Mouse (Mus musculus) kidney, embryonic 14.5 days (tissue): Measurements from ENCODE around the gene Alas2. TPM values are rescaled to one million over a fixed set of nuclear protein-coding genes. Genes with fewer than 3 reads are reported as not detected.

Experiments used
- ATAC-seq: fragments of 200-750 bp; cut with Nextera tagmentation; 2 replicates; pipeline ENCODE4 v1.8.0; 2017; ENCODE audit warnings: moderate number of reproducible peaks, mild to moderate bottlenecking, moderate TSS enrichment, moderate library complexity; ENCODE audit not compliant: low FRiP score, low TSS enrichment
- H3K27ac ChIP-seq: fragments of 300-500 bp; sonication (generic); 2 replicates; pipeline ENCODE4 v1.5.1; 2014; ENCODE audit warnings: low read depth, mild to moderate bottlenecking, low read length, moderate library complexity, mixed read lengths
- H3K27me3 ChIP-seq: fragments of 300-500 bp; sonication (generic); 2 replicates; pipeline ENCODE4 v1.6.1; 2014; ENCODE audit warnings: mild to moderate bottlenecking, low read length; ENCODE audit not compliant: control insufficient read depth, insufficient read depth
- H3K36me3 ChIP-seq: fragments of 300-500 bp; sonication (generic); 2 replicates; pipeline ENCODE4 v1.6.1; 2014; ENCODE audit warnings: low read length, mixed read lengths; ENCODE audit not compliant: control insufficient read depth, insufficient read depth
- H3K4me1 ChIP-seq: fragments of 300-500 bp; sonication (generic); 2 replicates; pipeline ENCODE4 v1.6.1; 2014; ENCODE audit warnings: low read length, mixed read lengths; ENCODE audit not compliant: control insufficient read depth, insufficient read depth
- H3K4me2 ChIP-seq: fragments of 300-500 bp; sonication (generic); replicated peaks from 2 replicates; pipeline ENCODE4 v1.6.1; 2014; ENCODE audit warnings: low read depth, mild to moderate bottlenecking, low read length
- H3K4me3 ChIP-seq: fragments of 300-500 bp; sonication (generic); 2 replicates; pipeline ENCODE4 v1.5.1; 2014; ENCODE audit warnings: mild to moderate bottlenecking, low read length
- H3K9ac ChIP-seq: fragments of 300-500 bp; sonication (generic); 2 replicates; pipeline ENCODE4 v1.6.1; 2014; ENCODE audit warnings: low read depth, mild to moderate bottlenecking, low read length, moderate library complexity
- H3K9me3 ChIP-seq: fragments of 300-500 bp; sonication (generic); 2 replicates; pipeline ENCODE4 v1.6.1; 2016; ENCODE audit warnings: low read length; ENCODE audit not compliant: control insufficient read depth
- whole genome bisulfite sequencing: fragments of 180-500 bp; shearing (Covaris S2); extraction: QIAGEN DNeasy Blood & Tissue Kit; methylation state at CpG from one replicate; pipeline ENCODE4 v1.1.7; 2014; 5-methylcytosine and 5-hydroxymethylcytosine counted together
- polyA plus RNA-seq: library from polyadenylated mRNA; unstranded; fragments of >200 nt; fragmentation: Nextera tagmentation; extraction: Ambion mirVana; gene quantifications from 2 replicates; pipeline ENCODE4 v1.2.1, GENCODE M21; 2014

Alas2 gene
- polyA plus RNA-seq, result 21.0 and 33.3 TPM in 2 replicates

DNA sequence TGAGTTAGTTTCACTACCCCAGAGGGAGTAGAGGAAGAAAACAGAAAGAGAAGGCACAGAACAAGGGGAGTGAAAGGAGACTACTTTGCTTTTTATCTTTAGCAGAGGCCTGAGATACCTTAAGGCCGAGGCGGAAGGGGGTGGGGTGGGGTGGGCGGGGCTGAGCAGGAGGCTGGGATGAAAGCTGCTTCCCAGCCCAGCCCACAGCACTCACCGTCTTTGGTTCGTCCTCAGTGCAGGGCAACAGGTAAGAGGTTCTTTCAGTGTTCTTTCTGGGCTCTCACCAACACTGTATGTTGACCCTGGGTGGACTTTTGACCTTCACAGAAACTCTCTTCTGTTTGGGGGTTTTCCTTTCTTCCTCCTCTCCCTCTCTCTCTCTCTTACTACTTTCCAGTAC lies at the start of gene Alas2:
TSS of gene Alas2 (plus strand) at position 137 of the 400 bp plus-strand sequence.
- Histone ChIP-seq H3K36me3 (peaks cover 3% of the 10 kb centered on the region; the same call in 1 of the 2 replicates), H3K4me1 (no peaks in the 10 kb centered on the region), H3K9ac (no peak within 1 kb of the TSS), H3K27me3 (no peaks in the 10 kb centered on the region), H3K4me3 (no peak within 1 kb of the TSS), H3K27ac (no peak within 1 kb of the TSS), H3K9me3 (no peaks in the 10 kb centered on the region), H3K4me2 (no peak within 1 kb of the TSS)
- ATAC-seq, result no peak
- WGBS, result 49% methylated on average over 5 of the region's 5 CpGs

DNA sequence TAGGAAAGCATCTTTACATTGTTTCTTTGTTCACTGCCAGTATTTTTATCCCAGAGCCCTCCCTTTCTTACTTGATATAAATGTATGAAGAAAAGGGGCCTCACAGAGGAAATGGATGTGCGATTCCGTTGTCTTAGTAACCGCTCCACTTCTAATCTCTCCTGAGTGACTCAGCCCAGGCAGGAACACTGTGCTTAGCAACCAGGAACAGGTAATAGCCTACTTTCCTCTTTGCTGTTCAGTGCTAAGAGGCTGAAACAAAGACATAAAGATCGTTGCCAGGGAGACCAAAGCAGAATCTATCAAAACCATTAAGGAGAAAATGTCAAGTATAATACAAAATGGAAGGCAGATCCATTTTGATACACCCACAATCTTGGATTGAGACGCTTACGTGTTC lies 38.5 kb upstream of the Alas2 start:
- no peak for ATAC-seq
- Histone ChIP-seq H3K9ac (no peak overlapping the region), H3K4me1 (no peaks in the 10 kb centered on the region), H3K27me3 (no peaks in the 10 kb centered on the region), H3K4me3 (no peak overlapping the region), H3K36me3 (no peaks in the 10 kb centered on the region), H3K4me2 (no peak overlapping the region), H3K27ac (no peak overlapping the region), H3K9me3 (no peaks in the 10 kb centered on the region)
- WGBS, result 85% methylated on average over 6 of the region's 6 CpGs

DNA sequence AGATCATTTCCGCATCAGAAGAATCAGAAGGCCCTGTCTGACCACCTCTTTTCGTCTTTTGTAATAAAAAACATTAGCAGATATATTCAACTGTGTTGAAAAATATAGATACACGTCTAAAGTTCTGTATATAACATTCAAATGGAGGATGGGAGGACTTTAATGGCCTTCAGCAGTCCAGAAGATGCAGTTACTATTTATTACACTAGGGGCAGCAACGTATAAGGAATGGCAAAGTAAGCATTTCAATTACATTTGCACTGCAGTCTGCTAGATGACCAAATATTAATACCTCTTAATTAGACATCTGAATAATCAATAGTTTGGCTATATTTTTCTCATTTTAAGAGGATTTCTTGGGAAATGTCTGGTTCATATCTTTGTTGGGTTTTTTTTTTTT lies 36.5 kb upstream of the Alas2 start:
- 51% methylated on average over 4 of the region's 4 CpGs for WGBS
- no peak for ATAC-seq

DNA sequence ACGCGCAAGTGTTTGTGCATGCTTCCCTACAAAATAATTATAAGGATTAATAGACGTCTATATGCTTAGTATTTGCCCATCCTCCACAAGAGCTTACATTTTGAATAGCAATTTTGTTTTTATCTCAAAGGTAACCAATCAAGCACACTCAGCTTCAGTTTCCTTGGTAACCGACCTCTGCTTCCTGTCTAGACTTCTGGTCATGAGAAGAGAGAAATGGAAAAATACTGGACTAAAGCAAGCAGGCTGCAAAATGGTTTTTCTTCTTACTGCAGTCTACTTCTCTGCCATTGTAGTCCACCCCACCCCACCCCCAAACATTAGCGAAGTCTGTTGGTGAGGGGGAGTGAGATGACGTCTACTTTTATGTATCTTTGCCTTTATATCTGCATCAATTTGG lies 35.9 kb upstream of the Alas2 start:
- Histone ChIP-seq H3K9me3 (no peaks in the 10 kb centered on the region), H3K27me3 (no peaks in the 10 kb centered on the region), H3K27ac (no peak overlapping the region), H3K36me3 (no peaks in the 10 kb centered on the region), H3K4me1 (no peaks in the 10 kb centered on the region), H3K9ac (no peak overlapping the region), H3K4me3 (no peak overlapping the region), H3K4me2 (no peak overlapping the region)
- ATAC-seq, result no peak
- 81% methylated on average over 6 of the region's 6 CpGs for WGBS

More for the DNA sequence above, 36.5 kb upstream of the Alas2 start:
- Histone ChIP-seq H3K4me3 (no peak overlapping the region), H3K4me1 (no peaks in the 10 kb centered on the region), H3K9me3 (no peaks in the 10 kb centered on the region), H3K27ac (no peak overlapping the region), H3K9ac (no peak overlapping the region), H3K36me3 (no peaks in the 10 kb centered on the region), H3K4me2 (no peak overlapping the region), H3K27me3 (no peaks in the 10 kb centered on the region)

DNA sequence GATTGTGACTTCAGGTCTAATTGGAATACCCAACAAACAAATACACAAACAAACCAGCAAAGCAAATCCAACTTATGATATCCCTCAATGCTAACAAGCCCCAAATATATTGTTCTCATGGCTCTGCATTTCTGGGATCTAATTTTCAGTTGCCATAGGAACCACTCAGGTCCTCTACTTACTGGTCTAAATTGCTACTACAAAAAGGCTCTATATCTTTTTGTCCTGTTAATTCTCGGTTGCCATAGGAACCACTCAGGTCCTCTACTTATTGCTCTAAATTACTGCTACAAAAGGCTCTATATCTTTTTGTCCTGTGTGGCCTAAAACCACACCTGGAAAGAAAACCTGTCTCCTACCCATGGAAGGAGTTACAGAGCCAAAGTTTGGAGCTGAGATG lies 33.0 kb upstream of the Alas2 start:
- Histone ChIP-seq H3K4me2 (no peak overlapping the region), H3K4me1 (no peaks in the 10 kb centered on the region), H3K9me3 (no peaks in the 10 kb centered on the region), H3K4me3 (no peak overlapping the region), H3K27ac (no peak overlapping the region), H3K36me3 (no peaks in the 10 kb centered on the region), H3K9ac (no peak overlapping the region), H3K27me3 (no peaks in the 10 kb centered on the region)
- 94% methylated on average over 1 of the region's 1 CpGs for WGBS
- ATAC-seq, result no peak

DNA sequence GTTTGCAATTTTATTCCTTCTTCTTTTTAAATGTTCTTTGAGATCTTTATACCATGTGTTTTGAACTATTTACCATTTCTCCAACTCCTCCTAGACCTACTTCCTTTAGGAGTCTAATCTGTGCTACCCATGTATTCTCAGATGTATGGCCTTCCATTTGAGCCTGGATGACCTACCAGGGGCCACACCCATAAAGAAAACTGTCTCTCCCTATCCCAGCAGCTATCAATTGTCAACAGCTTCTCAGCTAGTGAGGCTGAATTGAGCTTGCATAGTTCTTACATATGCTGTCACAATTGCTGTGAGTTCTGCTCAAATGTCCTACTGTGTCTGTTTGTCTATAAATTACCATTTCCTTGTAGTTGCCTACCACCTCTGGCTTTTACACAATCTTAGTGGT lies 31.2 kb upstream of the Alas2 start:
- Histone ChIP-seq H3K9ac (no peak overlapping the region), H3K4me3 (no peak overlapping the region), H3K36me3 (no peaks in the 10 kb centered on the region), H3K27me3 (no peaks in the 10 kb centered on the region), H3K4me1 (no peaks in the 10 kb centered on the region), H3K4me2 (no peak overlapping the region), H3K9me3 (no peaks in the 10 kb centered on the region), H3K27ac (no peak overlapping the region)
- ATAC-seq, result no peak

DNA sequence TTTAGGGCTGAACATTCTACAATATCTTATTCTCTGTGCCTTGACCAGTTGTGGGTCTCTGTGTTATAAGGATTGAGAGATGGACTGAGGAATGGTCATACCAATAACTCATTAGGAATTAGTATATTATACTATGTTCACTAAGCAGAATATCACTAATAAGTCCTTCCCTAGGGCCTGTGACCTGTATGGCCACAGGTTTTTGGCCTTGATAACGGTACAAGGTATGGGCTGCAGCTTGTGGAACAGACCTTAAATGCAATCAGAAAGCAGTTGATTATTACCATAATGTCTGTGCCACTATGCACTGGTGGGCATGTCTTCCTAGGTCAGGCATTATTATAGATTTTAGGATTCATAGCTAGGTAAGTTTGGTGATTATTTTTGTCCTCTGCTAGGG lies 30.7 kb upstream of the Alas2 start:
- Histone ChIP-seq H3K9me3 (no peaks in the 10 kb centered on the region), H3K27me3 (no peaks in the 10 kb centered on the region), H3K4me3 (no peak overlapping the region), H3K4me1 (no peaks in the 10 kb centered on the region), H3K9ac (no peak overlapping the region), H3K4me2 (no peak overlapping the region), H3K36me3 (no peaks in the 10 kb centered on the region), H3K27ac (no peak overlapping the region)
- no peak for ATAC-seq
- WGBS, result 82% methylated on average over 1 of the region's 1 CpGs

DNA sequence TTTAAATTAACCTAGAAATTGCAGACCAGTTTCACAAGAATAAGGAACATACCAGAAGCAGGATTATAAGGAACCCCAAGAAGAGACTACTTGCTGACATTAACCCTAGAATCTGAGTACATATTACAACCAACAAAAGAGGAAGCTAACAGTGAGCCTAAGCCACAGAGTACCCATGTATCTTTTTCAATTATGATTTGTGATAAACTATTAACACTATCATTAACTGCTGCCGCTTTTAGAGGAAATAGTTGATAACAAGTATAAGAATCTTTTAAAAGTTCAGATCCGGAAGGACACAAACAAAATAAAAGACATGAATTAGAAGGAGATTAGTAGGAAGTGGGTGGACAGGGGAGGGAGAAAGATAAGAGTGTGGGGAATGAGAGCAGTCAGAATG lies 7.1 kb upstream of the Alas2 start:
- Histone ChIP-seq H3K27ac (no peak overlapping the region), H3K9me3 (no peaks in the 10 kb centered on the region), H3K27me3 (no peaks in the 10 kb centered on the region), H3K36me3 (no peaks in the 10 kb centered on the region), H3K4me1 (no peaks in the 10 kb centered on the region), H3K9ac (no peak overlapping the region), H3K4me3 (no peak overlapping the region), H3K4me2 (no peak overlapping the region)
- 95% methylated on average over 2 of the region's 2 CpGs for WGBS
- no peak for ATAC-seq

DNA sequence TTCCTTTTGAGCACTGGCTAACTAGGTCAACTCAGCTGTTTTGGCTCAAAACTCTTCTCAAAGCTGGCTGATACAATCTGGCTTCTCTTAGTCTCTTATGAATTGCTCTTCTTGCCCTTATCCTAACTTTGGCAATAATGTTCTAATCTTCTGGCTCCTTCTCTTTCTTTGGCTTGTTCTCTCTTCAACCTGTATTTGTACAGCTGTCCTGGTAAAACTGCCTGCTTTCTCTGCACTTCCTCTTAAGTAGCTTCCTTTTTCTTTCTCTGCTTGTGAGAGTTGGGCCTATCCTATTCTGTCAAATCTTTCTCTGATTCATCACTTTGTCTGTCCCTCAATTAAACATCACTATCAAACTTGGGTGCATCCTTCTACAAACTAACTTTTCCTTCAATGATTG lies 5.5 kb upstream of the Alas2 start:
- H3K27ac ChIP-seq, result no peak overlapping the region
- no peaks in the 10 kb centered on the region for H3K9me3 ChIP-seq
- H3K27me3 ChIP-seq, result no peaks in the 10 kb centered on the region
- H3K9ac ChIP-seq, result no peak overlapping the region
- H3K4me3 ChIP-seq, result no peak overlapping the region
- H3K4me2 ChIP-seq, result no peak overlapping the region
- H3K4me1 ChIP-seq, result no peaks in the 10 kb centered on the region
- ATAC-seq, result no peak
- H3K36me3 ChIP-seq, result no peaks in the 10 kb centered on the region

DNA sequence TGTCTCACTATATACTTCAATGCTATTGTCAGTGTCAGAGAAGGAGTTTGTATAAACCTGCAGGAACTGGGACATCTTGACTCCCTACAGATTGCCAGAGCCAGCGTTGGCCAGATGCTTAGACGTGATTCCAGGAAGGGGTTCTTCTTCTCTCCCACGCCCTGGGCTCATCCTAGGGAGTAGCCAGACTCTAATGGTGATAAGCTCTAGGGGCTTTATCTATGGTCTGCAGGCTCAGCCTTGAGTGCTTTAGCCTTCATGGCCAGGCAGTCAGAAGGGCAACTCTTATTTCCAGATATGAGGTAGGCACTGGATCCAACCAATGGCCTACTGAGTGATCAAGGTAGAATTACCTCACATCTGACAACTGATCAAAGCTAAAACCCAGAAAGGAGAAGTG lies 2.5 kb downstream of the Alas2 start:
- no peak for ATAC-seq
- Histone ChIP-seq H3K9me3 (no peaks in the 10 kb centered on the region), H3K27me3 (no peaks in the 10 kb centered on the region), H3K27ac (no peak overlapping the region), H3K4me1 (no peaks in the 10 kb centered on the region), H3K36me3 (peaks cover 3% of the 10 kb centered on the region; the same call in 1 of the 2 replicates), H3K4me3 (no peak overlapping the region), H3K9ac (no peak overlapping the region), H3K4me2 (no peak overlapping the region)
- 88% methylated on average over 3 of the region's 3 CpGs for WGBS
